Mouse (Mus musculus) stomach, postnatal 0 days (tissue): ENCODE measurements at regions not wholly inside any gene's neighbourhood (a gene's known extent, or its start where the extent isn't known, plus 50 kb on each side); places are given as distances from the start of the nearest gene placed in this dataset.

Source experiments
- CTCF ChIP-seq: IDR thresholded peaks from 2 replicates; pipeline ENCODE4 v1.5.1; 2016; ENCODE audit warnings: antibody characterized with exemption, low read depth, mild to moderate bottlenecking, moderate library complexity
- EP300 ChIP-seq: optimal IDR thresholded peaks from 2 replicates; pipeline ENCODE3; 2016; ENCODE audit warnings: antibody characterized with exemption

GRCm38 (mm10) chr15:63624814-63625213 lies 220.2 kb downstream of the Gsdmc2 start:
- TF ChIP-seq CTCF (no peak), EP300 (no peak)
